Mouse (Mus musculus) cerebellum, postnatal 10 days (tissue): Measurements from ENCODE around the gene Pde3a.

Experiments
- DNase-seq, 2 experiments: peaks; one replicate each; pipeline ENCODE4 v3.0.0; 2021; ENCODE audit warnings: mixed read lengths in 2 of 2

Gene Pde3a

GRCm38 (mm10) chr6:141331464-141331863 is 82.4 kb downstream of the Pde3a start:
- DNase-seq = peak in 1 of 2 experiments; percentile 28

- DNase-seq = no peak
Measured at GRCm38 (mm10) chr6:141332613-141333165, 83.6 kb downstream of the Pde3a start.

- no peak for DNase-seq
Measured at GRCm38 (mm10) chr6:141333245-141333644, 84.2 kb downstream of the Pde3a start.

GRCm38 (mm10) chr6:141335878-141336277 is 86.8 kb downstream of the Pde3a start:
- no peak for DNase-seq

DNA sequence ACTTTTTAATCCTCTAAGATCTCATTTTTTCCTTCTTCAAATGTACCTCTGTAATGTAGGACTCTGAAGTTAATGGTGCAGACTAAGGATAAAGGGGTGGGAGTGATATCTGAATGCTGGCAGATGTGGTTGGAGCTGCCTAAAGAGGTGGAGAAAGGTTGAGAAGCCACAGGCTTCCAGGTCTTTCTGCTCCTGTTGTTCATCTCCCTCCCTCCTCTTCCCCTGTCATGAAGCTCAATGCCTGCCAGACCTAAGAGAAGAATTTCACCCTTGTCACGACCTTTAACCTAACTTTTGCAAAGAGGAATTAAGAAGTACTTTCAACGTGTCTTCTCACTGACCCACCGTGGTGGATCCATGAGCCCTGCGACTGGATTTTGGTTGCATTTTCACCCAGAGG is 87.4 kb downstream of the Pde3a start:
- DNase-seq = no peak

DNA sequence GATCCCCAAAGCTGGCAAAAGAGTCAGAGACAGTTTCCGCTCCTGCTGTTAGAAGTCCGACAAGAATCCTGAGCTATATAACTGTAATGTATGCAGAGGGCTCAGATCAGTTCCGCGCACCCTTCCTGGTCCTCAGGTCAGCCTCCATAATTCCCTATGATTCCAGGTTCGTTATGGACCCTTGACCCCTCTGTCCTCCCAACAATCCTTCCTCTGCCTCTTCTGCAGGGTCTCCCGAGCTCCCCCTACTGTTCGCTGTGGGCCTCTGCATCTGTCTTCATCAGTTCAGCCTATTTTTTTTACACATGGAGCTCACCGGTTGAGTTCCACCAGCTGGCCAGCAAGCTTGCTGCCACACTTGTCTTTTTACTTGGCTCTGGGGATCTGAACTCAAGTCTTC is 88.6 kb downstream of the Pde3a start:
- DNase-seq = peak; percentile 33 to 39

GRCm38 (mm10) chr6:141341385-141341784 is 92.3 kb downstream of the Pde3a start:
- DNase-seq = no peak

- no peak for DNase-seq
Measured at GRCm38 (mm10) chr6:141347870-141348269, 98.8 kb downstream of the Pde3a start.

GRCm38 (mm10) chr6:141348542-141348941 is 99.5 kb downstream of the Pde3a start:
- DNase-seq = no peak

DNA sequence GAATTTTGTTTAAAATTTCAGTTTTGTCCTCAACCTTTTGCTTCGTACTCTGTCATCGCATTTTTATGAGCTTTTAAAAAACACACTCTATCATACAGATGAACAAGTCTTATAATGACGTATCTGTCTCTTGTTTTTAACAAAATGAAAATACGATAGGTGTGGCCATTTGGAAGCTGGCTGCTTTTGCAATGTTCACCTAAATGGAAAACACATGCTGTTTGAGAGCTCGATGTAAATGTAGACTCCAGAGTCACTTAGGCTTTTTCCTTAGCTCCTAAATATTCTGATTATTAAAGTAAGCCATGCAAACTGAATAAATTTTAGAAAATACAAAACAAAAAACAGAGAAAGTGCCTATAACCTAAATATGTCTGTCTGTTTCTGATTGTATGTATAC is 101.2 kb downstream of the Pde3a start:
- DNase-seq = no peak

DNA sequence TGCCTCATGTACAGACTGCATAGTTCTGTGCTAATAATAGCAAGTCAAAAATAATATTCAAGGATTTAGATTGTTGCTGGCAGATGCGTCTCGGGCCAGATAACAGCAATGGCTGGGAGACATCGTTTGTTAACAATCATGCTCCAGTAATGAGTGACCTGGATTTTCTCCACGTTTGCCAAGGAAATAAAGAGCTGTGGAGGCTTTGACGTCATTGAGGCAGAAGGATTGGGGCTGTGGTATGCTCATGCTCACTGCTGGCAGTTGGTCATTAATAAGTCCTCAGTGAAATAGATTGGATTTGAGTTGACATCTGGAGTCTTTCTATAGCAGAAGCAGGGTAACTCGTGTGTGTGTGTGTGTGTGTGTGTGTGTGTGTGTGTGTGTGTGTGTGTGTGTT is 103.2 kb downstream of the Pde3a start:
- peak; percentile 29 to 36 for DNase-seq

DNA sequence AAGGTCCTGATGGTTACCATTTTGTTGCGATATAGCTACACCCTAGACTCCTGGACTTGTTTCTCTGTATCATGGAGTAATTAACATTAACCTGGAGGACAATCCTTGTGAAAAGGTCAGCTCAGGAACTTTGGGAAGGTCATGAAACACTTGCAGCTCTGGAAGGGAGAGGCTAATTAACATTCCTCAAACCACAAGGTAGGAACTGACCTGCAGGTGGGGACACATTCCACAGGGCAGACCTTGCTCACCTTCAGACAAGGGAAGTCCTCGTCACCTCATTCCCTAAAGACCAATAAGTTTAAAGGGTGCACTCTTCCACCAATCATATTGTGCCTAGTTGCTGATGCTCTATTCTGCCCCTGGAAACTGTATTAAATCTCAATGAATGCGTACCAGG is 114.6 kb downstream of the Pde3a start:
- DNase-seq = no peak

DNA sequence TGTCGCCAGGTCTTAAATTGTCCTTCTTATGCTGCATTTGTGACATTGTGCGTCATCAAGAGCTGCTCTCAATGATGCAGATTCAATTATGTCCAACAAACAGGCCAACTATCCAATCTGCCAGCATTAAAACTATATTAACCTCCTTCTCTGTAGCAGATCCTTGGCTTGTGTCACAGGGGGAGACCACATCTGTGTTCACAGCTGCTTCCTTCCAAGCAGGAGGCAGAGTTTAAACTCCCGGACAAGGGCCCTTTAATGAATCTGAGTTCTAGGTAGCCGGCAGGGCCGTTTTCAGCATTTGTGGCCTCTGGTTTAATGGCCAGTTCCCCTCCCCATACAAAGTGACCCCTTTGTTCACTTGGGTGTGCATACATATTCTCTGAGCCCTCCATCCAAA is 118.0 kb downstream of the Pde3a start:
- DNase-seq = no peak

- DNase-seq = peak; percentile 45 to 50
Measured at GRCm38 (mm10) chr6:141372697-141373096, 123.6 kb downstream of the Pde3a start.

DNA sequence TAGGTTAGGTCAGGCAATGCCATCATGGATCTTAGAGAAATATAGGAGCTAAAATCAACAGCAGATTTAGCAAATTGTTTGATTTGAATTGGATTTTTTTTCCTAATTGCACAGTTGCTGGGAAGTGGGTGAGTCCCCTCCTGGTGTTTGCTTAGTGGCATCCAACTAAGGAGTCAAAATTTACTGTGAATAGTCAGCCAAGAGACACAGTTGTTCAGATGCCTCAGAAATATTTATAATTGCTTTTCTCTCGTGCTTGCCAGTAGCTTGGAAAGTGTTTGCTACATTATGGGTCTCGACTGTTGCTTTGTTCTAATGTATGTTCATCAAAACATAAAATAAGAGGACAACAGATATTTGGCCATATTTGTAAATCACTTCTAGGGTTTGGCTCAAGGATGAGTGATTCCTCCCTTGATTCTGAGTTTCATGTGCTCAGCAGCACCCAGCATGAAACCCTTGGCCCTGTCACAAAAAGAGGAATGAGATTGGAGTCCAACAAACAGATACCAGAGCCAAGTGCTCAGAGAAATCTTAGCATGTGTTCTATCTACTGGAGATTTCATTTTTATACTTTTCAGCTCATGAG is 125.5 kb downstream of the Pde3a start:
- peak; percentile 83 to 87 for DNase-seq

DNA sequence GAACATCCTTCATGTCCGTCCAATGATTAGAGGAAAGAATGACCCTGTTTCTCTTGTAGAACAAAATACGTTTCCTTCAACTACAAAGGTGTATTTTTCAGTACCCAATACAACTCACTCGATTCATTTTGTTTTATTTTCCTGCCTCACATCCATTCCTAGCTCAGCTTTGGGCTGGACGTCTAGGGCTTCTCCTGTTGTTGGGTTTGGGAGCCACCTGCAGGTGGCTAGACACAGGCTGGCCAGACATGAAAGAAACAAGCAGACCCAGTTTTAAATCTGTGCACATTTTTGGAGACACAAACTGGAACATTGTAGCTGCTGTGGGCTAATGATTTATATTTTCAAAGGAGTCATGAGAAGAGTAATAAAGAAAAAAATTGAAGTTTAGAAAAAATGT is 126.1 kb downstream of the Pde3a start:
- peak; percentile 47 to 52 for DNase-seq

DNA sequence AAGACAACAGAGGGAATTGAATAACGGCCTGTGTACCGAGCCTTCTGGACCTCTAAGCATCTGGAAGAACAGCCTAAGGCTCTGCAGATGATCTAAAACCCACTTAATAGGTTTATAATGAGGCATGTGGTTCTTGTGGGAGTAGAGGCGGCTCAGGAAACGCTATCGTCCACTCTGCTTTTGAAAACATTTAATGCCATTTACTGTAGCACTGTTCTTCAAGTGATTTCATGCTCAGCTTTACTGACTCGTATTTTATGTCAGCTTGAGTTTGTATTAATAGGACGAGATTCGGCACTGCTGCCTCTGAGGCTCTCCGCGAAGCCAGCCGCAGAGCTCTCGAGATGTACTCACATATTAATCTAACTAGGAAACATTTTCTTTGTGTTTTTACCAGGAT is 131.9 kb downstream of the Pde3a start:
- no peak for DNase-seq

GRCm38 (mm10) chr6:141381473-141381872 is 132.4 kb downstream of the Pde3a start:
- DNase-seq = no peak

DNA sequence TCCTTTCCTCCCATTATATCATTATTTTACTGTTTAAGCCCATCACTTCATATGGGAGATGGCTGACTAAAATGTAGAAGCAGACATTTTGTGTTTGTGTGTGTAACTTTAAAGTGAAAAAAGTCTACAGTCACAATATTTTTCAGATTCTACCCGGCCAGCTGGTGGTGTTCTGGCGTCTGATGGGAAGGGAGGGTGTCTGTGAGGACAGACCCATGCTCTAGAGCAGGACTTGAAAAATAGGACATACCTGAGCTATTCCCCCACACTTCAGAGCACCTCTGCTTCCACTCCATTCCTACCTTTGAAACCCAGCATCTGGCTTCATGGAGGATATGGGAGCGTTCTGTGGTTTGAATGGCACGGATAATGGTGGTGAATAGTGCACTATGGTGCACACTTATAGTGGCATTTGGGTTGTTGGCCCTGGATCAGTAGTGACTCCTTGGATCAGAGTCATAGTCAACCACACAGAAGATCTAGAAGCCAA is 132.9 kb downstream of the Pde3a start:
- DNase-seq = no peak

- DNase-seq = no peak
Measured at GRCm38 (mm10) chr6:141388104-141388503, 139.0 kb downstream of the Pde3a start.

DNA sequence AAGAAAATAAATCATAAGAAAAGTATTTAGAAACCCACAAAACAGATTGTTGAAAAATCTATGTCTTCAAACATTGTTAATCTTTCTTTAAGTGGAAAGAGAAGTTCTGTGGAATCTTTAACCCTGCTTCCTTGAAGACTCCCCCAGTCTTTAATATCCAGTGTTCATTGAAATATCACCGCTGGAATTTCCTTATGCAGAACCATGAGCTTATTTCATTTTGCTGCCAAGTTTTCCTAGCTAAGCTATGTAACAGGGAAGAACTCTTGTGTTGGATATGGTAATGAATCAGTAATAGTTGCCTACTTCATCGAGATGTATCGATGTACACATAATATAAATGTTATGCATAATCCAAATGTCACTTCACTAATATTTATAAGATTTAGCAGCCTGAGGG is 146.9 kb downstream of the Pde3a start:
- no peak for DNase-seq

GRCm38 (mm10) chr6:141399411-141399810 is 150.3 kb downstream of the Pde3a start:
- DNase-seq = no peak

DNA sequence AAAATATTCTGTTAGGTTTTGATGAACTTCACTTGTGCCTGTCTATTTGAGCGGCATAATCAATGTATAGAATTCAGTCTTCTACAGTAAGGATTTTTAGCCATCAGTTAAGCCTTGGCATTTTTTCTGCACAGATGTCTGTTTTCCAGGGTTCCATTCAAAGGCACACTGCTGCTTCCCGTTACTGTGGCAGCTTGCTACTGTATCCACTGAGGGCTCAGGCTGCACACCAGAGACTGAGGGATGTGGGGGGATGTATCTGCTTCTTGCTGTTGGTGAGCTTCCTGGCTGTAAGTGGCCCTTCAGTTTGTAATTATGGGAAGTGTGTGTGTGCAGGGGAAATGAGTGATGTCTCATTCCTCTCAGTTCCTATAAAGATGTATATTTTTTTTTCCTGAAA is 154.9 kb downstream of the Pde3a start:
- peak; percentile 19 to 26 for DNase-seq

DNA sequence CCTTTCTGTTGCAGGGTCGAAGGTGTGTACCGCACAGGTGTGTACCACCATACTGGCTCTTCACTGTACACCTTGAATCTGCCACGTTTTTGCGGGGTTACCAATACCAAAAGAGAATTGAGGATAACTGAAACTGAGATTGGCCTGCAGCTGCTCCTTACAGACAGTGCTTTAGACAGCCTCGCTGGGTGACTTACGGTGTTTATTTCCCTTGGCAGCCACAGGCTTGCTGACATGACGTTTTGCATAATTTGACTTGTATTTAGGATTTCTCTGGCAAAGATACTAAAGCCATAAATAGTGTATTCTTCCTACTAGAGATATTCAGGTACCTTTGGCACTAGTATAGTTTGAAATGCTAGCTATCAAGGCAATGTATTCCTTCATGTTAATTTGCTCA is 155.6 kb downstream of the Pde3a start:
- no peak for DNase-seq

GRCm38 (mm10) chr6:141405496-141405895 is 156.4 kb downstream of the Pde3a start:
- DNase-seq = no peak
